Mouse (Mus musculus): Measurements from ENCODE around the gene Gnao1. TPM values are rescaled to one million over a fixed set of nuclear protein-coding genes. Genes with fewer than 3 reads are reported as not detected.

The Gnao1 gene
- polyA plus RNA-seq, 1 experiment: 476 TPM

GRCm38 (mm10) chr8:93814266-93814665 is 4.5 kb downstream of the Gnao1 start:
- Histone ChIP-seq H3K4me3 (ENCODE audit: insufficient read depth, low read length) (peak overlapping the region; percentile 71), H3K27ac (ENCODE audit: insufficient read depth, low read length) (no peak overlapping the region), H3K4me1 (ENCODE audit: control insufficient read depth, insufficient read depth, low read length) (peaks cover 14% of the 10 kb centered on the region)
- TF ChIP-seq POLR2A (IDR thresholded peaks at IDR 0.05; ENCODE audit: extremely low read depth, insufficient read depth, low read length): no peak
- no peak for TF ChIP-seq CTCF (IDR thresholded peaks at IDR 0.05; ENCODE audit: extremely low read depth, insufficient read depth, low read length)

- TF ChIP-seq CTCF (IDR thresholded peaks at IDR 0.05; ENCODE audit: extremely low read depth, insufficient read depth, low read length): no peak
- no peak for TF ChIP-seq POLR2A (IDR thresholded peaks at IDR 0.05; ENCODE audit: extremely low read depth, insufficient read depth, low read length)
- no peak overlapping the region for H3K27ac ChIP-seq (ENCODE audit: insufficient read depth, low read length)
- peaks cover 24% of the 10 kb centered on the region for H3K4me1 ChIP-seq (ENCODE audit: control insufficient read depth, insufficient read depth, low read length)
- H3K4me3 ChIP-seq (ENCODE audit: insufficient read depth, low read length): 0 out of 2 replicates have a peak overlapping the region, but pooled peaks have one; percentile 2
These were observed 6.5 kb downstream of the Gnao1 start for GRCm38 (mm10) chr8:93816226-93816625.

- Histone ChIP-seq H3K4me3 (ENCODE audit: insufficient read depth, low read length) (no peak overlapping the region), H3K27ac (ENCODE audit: insufficient read depth, low read length) (no peak overlapping the region), H3K4me1 (ENCODE audit: control insufficient read depth, insufficient read depth, low read length) (peaks cover 27% of the 10 kb centered on the region)
- TF ChIP-seq CTCF (IDR thresholded peaks at IDR 0.05; ENCODE audit: extremely low read depth, insufficient read depth, low read length): no peak
These were observed 7.6 kb downstream of the Gnao1 start for GRCm38 (mm10) chr8:93817366-93817765.

- Histone ChIP-seq H3K27ac (ENCODE audit: insufficient read depth, low read length) (peak overlapping the region; percentile 13; the same call in 1 of the 2 replicates), H3K4me3 (ENCODE audit: insufficient read depth, low read length) (no peak overlapping the region), H3K4me1 (ENCODE audit: control insufficient read depth, insufficient read depth, low read length) (peaks cover 30% of the 10 kb centered on the region)
- no peak for TF ChIP-seq CTCF (IDR thresholded peaks at IDR 0.05; ENCODE audit: extremely low read depth, insufficient read depth, low read length)
- no peak for TF ChIP-seq POLR2A (IDR thresholded peaks at IDR 0.05; ENCODE audit: extremely low read depth, insufficient read depth, low read length)
These were observed 10.2 kb downstream of the Gnao1 start for GRCm38 (mm10) chr8:93819929-93820328.

GRCm38 (mm10) chr8:93821327-93821726 is 11.6 kb downstream of the Gnao1 start:
- no peak overlapping the region for H3K4me3 ChIP-seq (ENCODE audit: insufficient read depth, low read length)
- TF ChIP-seq POLR2A (IDR thresholded peaks at IDR 0.05; ENCODE audit: extremely low read depth, insufficient read depth, low read length) (no peak), CTCF (IDR thresholded peaks at IDR 0.05; ENCODE audit: extremely low read depth, insufficient read depth, low read length) (no peak)
- H3K4me1 ChIP-seq (ENCODE audit: control insufficient read depth, insufficient read depth, low read length): peaks cover 24% of the 10 kb centered on the region

GRCm38 (mm10) chr8:93825317-93825716 is 15.6 kb downstream of the Gnao1 start:
- H3K4me1 ChIP-seq (ENCODE audit: control insufficient read depth, insufficient read depth, low read length): peaks cover 13% of the 10 kb centered on the region
- H3K27ac ChIP-seq (ENCODE audit: insufficient read depth, low read length): no peak overlapping the region
- TF ChIP-seq POLR2A (IDR thresholded peaks at IDR 0.05; ENCODE audit: extremely low read depth, insufficient read depth, low read length): no peak
- no peak for TF ChIP-seq CTCF (IDR thresholded peaks at IDR 0.05; ENCODE audit: extremely low read depth, insufficient read depth, low read length)
- no peak overlapping the region for H3K4me3 ChIP-seq (ENCODE audit: insufficient read depth, low read length)

More at GRCm38 (mm10) chr8:93821327-93821726, 11.6 kb downstream of the Gnao1 start:
- no peak overlapping the region for H3K27ac ChIP-seq (ENCODE audit: insufficient read depth, low read length)

- peaks cover 31% of the 10 kb centered on the region for H3K4me1 ChIP-seq (ENCODE audit: control insufficient read depth, insufficient read depth, low read length)
- TF ChIP-seq POLR2A (IDR thresholded peaks at IDR 0.05; ENCODE audit: extremely low read depth, insufficient read depth, low read length): no peak
- TF ChIP-seq CTCF (IDR thresholded peaks at IDR 0.05; ENCODE audit: extremely low read depth, insufficient read depth, low read length): no peak
- H3K4me3 ChIP-seq (ENCODE audit: insufficient read depth, low read length): no peak overlapping the region
- peak overlapping the region; percentile 7 for H3K27ac ChIP-seq (ENCODE audit: insufficient read depth, low read length)
These were observed 20.9 kb downstream of the Gnao1 start for GRCm38 (mm10) chr8:93830626-93831025.

- Histone ChIP-seq H3K4me1 (ENCODE audit: control insufficient read depth, insufficient read depth, low read length) (peaks cover 40% of the 10 kb centered on the region), H3K27ac (ENCODE audit: insufficient read depth, low read length) (no peak overlapping the region), H3K4me3 (ENCODE audit: insufficient read depth, low read length) (no peak overlapping the region)
- TF ChIP-seq CTCF (IDR thresholded peaks at IDR 0.05; ENCODE audit: extremely low read depth, insufficient read depth, low read length): no peak
- TF ChIP-seq POLR2A (IDR thresholded peaks at IDR 0.05; ENCODE audit: extremely low read depth, insufficient read depth, low read length): no peak
These were observed 26.0 kb downstream of the Gnao1 start for GRCm38 (mm10) chr8:93835771-93836170.

GRCm38 (mm10) chr8:93839113-93839512 is 29.3 kb downstream of the Gnao1 start:
- TF ChIP-seq CTCF (IDR thresholded peaks at IDR 0.05; ENCODE audit: extremely low read depth, insufficient read depth, low read length): no peak
- TF ChIP-seq POLR2A (IDR thresholded peaks at IDR 0.05; ENCODE audit: extremely low read depth, insufficient read depth, low read length): no peak
- Histone ChIP-seq H3K4me1 (ENCODE audit: control insufficient read depth, insufficient read depth, low read length) (peaks cover 34% of the 10 kb centered on the region), H3K27ac (ENCODE audit: insufficient read depth, low read length) (no peak overlapping the region), H3K4me3 (ENCODE audit: insufficient read depth, low read length) (no peak overlapping the region)

GRCm38 (mm10) chr8:93840486-93840885 is 30.7 kb downstream of the Gnao1 start:
- Histone ChIP-seq H3K4me1 (ENCODE audit: control insufficient read depth, insufficient read depth, low read length) (peaks cover 33% of the 10 kb centered on the region), H3K4me3 (ENCODE audit: insufficient read depth, low read length) (no peak overlapping the region), H3K27ac (ENCODE audit: insufficient read depth, low read length) (no peak overlapping the region)
- TF ChIP-seq CTCF (IDR thresholded peaks at IDR 0.05; ENCODE audit: extremely low read depth, insufficient read depth, low read length) (no peak), POLR2A (IDR thresholded peaks at IDR 0.05; ENCODE audit: extremely low read depth, insufficient read depth, low read length) (no peak)

Measured in cortical plate, adult 2 months (tissue).